Mouse (Mus musculus): Measurements from ENCODE around the gene Bid.

DNA sequence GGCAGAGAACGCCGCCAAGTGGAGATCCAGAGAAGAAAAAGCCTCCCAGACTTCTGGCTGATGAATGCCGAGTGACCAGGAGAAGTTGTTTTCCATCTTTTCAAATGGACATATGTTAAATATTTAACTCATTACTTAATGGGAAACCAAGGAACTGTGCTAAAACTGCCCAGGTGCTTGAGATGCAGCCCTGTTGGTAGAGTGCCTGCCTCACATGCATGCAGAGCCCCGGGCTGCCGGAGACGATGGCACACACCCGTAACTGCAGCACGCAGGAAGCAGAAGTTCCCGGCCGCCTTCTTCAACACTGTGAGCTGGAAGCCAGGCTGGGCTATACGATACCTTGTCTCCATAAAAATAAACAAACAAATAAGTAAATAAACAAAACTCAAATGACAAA is 12.7 kb downstream of the Bid start:
- TF ChIP-seq USF2 (IDR thresholded peaks at IDR 0.05; ENCODE audit: borderline replicate concordance in 1 of 2, insufficient read depth in 1 of 2, low read depth in 1 of 2, low read length in 2 of 2) = no peak
- peak in 1 of 3 experiments; percentile 3; a peak in 1 of 6 replicates for TF ChIP-seq CTCF (IDR thresholded peaks at IDR 0.05 in 2 of 3, conservative IDR thresholded peaks at IDR 0.05 in 1 of 3; ENCODE audit: control insufficient read depth in 1 of 3, insufficient read depth in 1 of 3, low read depth in 2 of 3, low read length in 3 of 3, poor library complexity in 1 of 3, severe bottlenecking in 1 of 3)

Data from MEL (cell line).